Mouse (Mus musculus): ENCODE measurements around the gene Trp53bp2.

The Trp53bp2 gene

GRCm38 (mm10) chr1:182502491-182503050 is 93.6 kb downstream of the Trp53bp2 start:
- DNase-seq, result no peak

- DNase-seq, result no peak
These were observed 94.4 kb downstream of the Trp53bp2 start for GRCm38 (mm10) chr1:182503206-182503900.

- peak; percentile 55 for DNase-seq
These were observed 95.3 kb downstream of the Trp53bp2 start for GRCm38 (mm10) chr1:182504223-182504622.

GRCm38 (mm10) chr1:182505291-182505690 is 96.3 kb downstream of the Trp53bp2 start:
- DNase-seq, result no peak

GRCm38 (mm10) chr1:182506229-182506986 is 97.4 kb downstream of the Trp53bp2 start:
- no peak for DNase-seq

- no peak for DNase-seq
These were observed 100.3 kb downstream of the Trp53bp2 start for GRCm38 (mm10) chr1:182509110-182509797.

GRCm38 (mm10) chr1:182511073-182511472 is 102.1 kb downstream of the Trp53bp2 start:
- DNase-seq, result no peak

GRCm38 (mm10) chr1:182511778-182512177 is 102.8 kb downstream of the Trp53bp2 start:
- DNase-seq, result no peak
